Mouse (Mus musculus) heart, postnatal 14 days (tissue): ENCODE data around the gene Tmem189. TPM values are rescaled to one million over a fixed set of nuclear protein-coding genes. Genes with fewer than 3 reads are reported as not detected.
"Not testable (repeated sequence)": the region's sequence is repeated elsewhere in the genome, so short reads cannot be mapped to it uniquely, and the experiment has no call there.

Experiments
- DNase-seq, 2 experiments: peaks; one replicate each; pipeline ENCODE4 v3.0.0; 2021 to 2022
- intact Hi-C: fragments of 180-260 bp; cut with DNase I; formaldehyde crosslinking; loops from one replicate; pipeline ENCODE4 v1.15.1; 2025
- total RNA-seq, 2 experiments: library from RNA; stranded (reverse); gene quantifications; 2 replicates each; pipeline ENCODE4 v1.2.3; 2021

Gene Tmem189
- total RNA-seq, 2 experiments from 2014 or later = 35.0 to 35.2 TPM

- DNase-seq = no peak
- intact Hi-C loops = no loop called here
Observed at GRCm38 (mm10) chr2:167631181-167631590, 58.4 kb downstream of the Tmem189 start.

DNA sequence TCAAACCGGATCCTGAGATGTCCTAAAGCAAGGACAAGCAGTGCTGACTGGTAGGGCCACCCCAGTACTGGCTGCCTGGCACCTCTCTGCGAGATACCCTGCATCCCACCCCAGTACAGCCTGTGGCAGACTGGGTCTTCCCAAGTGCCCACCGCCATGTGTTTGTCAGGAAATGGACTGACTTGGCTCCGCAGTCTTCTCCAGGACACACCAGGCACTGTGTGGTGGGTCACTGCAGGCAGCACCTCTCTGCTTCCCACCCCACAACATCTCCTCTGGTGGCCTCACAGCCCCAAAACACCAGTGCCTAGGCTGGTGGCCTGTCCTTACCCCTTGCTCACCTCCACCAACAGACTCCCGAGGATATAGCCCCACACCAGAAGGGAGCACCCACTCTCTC, 59.2 kb downstream of the Tmem189 start:
- intact Hi-C loops = no loop called here
- DNase-seq = no peak

DNA sequence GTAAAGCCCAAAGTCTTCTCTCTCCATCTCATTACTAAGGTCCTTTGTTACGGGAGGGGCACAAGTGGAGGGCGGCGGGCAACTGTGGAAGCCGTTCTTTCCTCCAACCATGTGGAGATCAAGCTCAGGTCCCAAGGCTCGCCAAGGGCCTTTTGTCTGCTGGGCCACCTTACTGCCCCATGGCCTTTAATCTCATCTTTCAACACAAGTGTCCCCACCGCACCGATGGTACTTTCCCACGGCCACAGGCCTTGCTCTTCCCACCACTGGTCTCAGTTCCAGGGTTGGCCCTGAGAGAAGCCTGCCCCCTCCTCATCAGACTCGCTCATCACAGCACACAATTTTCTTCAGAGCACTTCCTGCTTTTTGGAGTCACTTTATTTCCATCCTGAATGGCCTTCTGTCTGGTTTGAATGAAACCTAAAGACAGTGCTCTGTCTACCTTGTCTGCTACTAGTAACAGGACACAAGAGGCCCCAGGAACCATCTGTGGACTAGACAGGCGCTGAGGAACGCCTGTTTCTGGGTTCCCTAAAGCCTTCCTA, 59.9 kb downstream of the Tmem189 start:
- intact Hi-C loops = no loop called here
- no peak for DNase-seq

DNA sequence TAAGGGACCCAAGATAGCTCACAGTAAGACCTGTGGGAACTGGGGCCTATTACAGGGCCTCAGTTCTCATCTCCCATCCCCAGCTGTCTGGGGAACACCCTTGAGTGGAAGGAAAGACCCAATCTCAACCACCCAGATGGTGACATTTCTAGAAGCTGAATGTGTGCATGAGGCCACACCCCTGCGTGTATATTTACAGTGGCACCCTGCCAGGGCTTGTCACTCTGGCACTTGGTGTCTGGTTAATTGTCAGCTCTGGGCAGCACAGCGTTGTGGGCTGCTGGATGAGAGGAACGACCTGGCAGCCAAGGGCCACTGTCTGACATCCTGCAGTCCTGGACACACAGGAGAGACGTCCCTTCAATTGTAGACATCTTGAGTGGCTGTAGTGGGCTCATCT, 60.8 kb downstream of the Tmem189 start:
- DNase-seq = peak; percentile 35 to 44
- intact Hi-C loops = no loop called here

GRCm38 (mm10) chr2:167627019-167627418, 62.6 kb downstream of the Tmem189 start:
- intact Hi-C loops = no loop called here

DNA sequence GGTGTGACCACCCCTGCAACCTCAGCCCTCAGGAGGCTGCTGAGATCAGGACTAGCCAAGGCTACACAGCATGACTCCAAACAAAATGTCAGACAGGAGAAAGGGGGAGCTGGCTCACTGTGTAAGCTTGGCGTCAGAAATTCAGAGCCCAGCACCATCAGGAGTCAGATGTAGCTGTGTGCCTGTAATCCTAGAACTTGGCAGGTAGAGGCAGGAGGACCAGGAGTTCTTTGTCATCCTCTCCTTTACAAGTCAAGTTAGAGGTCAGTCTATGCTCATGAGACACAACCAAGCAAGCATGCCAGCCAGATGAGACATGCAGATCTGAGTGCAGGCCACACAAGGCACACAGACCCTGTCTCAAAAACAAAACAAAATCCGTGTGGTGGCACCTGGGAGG, 64.0 kb downstream of the Tmem189 start:
- DNase-seq = no peak
- intact Hi-C loops = no loop called here

More at GRCm38 (mm10) chr2:167627019-167627418, 62.6 kb downstream of the Tmem189 start:
- DNase-seq = no peak

- intact Hi-C loops = no loop called here
- no peak for DNase-seq
Observed at GRCm38 (mm10) chr2:167624368-167625075, 65.1 kb downstream of the Tmem189 start.

- no peak for DNase-seq
- intact Hi-C loops = no loop called here
Observed at GRCm38 (mm10) chr2:167622965-167623364, 66.7 kb downstream of the Tmem189 start.

DNA sequence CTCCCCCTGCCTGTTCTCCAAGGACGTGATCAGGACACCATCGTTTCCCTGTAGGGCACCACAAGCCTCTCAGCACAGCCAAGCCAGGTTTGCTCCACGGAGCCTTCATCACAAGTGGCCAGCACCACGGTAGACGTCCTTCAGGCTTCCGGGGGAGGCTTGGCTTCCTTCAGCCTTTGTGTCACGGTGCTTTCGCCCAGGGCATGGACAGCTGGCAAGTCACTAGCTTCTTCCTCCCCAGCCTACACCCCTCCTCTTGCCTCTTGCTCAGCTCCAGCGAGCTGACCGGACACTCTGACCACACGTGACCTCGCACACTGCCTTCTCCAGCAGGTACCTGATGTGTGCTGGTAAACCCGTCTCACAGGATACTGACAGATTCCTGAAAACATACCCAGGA, 67.3 kb downstream of the Tmem189 start:
- no peak for DNase-seq
- intact Hi-C loops = no loop called here

DNA sequence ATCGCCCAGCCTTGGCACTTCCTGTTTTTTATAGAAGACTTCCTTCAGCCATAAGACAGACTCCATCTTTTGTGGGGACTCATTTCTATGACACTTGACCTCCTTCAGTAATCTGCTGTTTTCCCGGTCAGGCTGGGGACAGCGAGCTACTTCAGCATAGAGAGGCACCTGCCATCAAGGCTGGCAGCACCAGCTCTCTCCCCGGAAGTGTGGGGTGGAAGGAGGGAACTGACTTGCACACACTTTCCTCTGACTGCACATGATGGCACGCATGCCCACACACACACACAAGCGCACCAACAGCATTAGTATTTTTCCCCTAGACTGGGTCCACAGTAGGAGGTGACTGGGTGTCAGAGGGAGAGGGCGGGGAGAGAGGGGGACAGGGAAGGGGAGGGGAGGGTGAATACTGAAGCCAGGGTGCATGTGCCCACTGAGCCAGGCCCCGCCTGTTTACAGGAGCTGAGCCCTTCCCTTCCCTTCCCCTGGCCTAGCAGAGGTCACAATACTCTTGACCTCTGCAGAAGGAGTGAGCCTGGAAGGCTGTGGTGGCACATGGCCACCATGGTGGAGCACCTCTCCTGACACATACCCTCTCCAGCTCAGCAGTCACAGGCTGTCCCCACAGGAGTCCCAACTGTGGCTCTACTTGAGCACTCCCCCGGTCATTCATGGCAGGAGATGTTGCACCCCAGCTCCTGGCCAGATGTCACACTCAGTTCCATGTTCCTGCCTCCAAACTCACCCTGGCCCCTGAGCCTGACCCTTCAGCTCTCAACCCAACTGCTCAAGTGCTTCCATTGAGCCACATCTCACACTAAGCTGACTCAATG, 68.2 kb downstream of the Tmem189 start:
- no peak for DNase-seq
- intact Hi-C loops = no loop called here

DNA sequence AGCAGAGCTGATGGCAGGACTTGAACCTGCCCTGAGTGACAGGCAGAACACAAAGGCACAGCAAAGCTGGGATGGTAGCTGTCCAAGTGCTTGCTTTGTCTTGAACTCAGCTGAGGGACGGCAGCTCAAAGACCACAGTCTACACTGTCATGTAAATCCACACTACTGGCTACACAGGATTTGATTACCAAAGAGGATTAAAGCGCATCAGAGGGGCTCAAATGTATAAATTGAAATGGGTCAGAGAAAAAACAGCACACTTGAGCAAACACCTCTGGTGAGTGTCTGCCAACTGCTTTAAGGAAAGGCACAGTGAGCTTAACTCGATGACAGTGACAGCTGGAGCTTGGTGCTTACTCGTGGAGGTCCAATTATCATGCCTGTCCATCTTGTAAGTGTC, 72.2 kb downstream of the Tmem189 start:
- intact Hi-C loops = no loop called here
- DNase-seq = no peak

DNA sequence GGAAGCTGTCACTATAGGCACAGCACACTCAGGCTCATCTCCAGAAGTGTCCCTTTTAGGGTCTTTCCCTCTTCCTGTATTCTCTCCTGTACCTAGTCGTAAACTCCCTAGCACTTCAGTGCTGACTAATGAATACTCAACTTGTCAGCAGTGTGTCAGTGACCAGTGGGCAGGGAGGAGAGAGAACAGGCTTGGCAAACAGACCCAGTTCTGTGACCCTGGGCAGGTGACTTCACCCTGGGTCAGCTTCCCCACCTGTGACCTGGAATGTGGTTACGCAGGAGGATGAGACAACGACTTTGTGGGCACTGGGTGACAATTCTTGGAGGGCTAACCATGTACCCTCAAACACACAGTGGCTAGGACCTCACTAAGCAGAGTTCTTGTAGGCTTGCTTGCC, 72.6 kb downstream of the Tmem189 start:
- intact Hi-C loops = no loop called here
- DNase-seq = no peak

- intact Hi-C loops, DNase-seq: not testable (repeated sequence)
Observed at GRCm38 (mm10) chr2:167613335-167613734, 76.3 kb downstream of the Tmem189 start.

DNA sequence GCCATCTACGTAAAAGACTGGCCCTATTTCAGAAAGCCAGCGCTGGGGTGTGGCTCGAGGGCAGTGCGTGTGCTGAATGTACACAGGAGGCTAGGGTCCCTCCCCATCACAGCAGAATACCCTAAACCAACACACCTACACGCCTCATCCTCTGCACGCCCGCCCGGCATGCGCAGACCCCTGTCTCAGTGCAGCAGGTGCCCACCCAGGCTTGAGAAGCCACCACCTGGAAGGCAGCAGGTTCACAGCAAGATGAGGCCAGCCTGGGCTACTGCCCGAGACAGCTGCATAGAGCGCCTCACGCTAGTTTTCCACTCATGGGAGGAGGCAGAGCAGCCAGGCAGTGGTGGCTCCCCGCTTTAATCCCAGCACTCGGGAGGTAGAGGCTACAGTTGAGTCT, 77.5 kb downstream of the Tmem189 start:
- intact Hi-C loops = no loop called here
- no peak for DNase-seq

DNA sequence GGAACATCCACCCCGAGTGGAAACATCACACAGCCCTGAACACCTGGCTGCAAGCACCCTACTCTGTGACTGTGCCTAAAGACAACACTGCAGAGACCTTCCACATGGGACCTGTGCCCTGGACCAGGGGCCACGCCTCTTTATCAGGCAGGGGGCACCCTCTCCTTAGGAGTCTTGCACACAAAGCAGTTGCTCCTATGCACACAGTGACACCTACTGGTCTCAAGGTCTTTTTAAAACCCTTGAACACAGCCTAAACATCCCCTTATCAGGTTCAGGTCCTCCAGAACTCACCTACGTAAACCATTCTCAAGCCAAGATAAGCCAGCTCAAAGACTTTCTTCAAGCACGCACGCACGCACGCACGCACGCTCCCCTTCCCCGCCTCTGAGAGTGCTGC, 78.3 kb downstream of the Tmem189 start:
- no peak for DNase-seq
- intact Hi-C loops = no loop called here

- no peak for DNase-seq
- intact Hi-C loops = no loop called here
Observed at GRCm38 (mm10) chr2:167606745-167607123, 82.9 kb downstream of the Tmem189 start.

DNA sequence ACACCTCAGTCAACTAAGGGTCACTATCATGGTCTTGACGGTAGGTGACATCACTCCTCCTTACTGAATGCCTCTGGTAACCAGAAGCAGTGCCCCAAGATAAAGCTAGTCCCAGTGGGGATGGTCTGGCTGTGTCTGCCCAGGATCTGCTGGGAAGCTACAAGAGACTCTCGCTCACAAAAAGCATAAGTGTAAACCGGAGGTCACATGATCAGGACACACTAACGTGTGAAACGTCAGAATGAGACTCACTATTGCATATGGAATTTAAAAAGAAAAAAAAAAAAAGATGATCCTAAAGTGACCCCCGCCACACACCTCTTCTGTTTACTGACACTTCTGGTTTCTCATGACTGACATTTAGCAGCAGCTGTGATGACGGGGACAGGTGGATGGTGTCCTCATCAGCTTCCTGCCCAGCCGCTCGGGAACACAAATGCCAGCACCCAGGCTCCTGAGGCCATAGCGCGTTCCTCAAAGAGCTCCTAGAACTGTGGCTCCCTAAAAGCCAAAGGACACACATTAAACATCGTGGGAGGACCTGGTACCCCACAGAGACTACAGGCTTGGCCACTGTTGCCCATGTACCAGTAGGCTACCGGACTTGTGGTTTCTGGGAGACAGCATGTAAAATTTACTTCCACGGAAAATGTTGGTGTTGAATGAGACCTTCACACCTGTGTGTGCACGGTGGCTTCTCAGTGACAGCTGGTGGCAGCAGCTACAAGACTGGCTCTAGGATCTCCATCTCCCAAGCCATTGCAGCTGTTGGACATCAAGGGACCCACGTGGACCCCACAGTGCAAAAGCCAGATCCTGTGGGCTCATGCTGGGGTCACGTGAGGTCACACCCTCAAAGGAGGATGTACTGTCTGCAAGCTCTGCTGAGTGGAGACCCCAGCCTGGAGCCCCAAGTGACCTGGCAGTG, 83.5 kb downstream of the Tmem189 start:
- DNase-seq = no peak
- intact Hi-C loops = loop anchor here (1.0 kb wide), 2 partner anchors 69 to 74 kb away; no protein-coding TSS in a partner anchor

DNA sequence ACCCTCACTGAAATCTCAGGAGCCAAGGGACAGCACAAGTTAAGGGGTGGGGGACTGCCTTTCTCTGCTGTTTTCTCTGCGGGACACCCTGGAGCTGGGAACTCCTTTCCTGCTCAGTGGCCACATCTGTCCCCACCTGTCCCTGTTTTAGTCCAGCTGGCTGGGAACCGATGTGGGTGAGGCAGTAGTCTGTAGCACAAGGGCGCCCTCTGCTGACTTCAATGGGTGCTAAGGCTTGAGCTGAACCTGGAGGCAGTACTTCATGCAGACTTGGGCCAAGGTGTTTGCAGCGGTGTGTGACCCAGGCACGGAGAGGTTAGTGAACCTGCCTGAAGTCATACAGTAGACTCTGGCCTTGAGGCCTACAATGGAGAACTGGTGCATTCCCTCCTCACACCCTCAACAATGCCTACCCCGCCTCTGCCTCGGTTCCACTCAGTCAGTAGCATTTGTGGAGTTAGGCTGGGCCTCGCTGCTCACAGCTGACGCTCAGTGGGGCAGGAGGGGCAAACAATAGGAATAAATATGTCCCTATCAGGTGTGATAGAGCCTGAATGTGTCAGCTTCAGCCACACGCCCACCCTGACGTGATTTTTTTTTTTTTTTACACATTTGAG, 84.3 kb downstream of the Tmem189 start:
- intact Hi-C loops = loop anchor here (1.0 kb wide), 2 partner anchors 68 to 73 kb away; no protein-coding TSS in a partner anchor
- peak; percentile 92 to 96 for DNase-seq

GRCm38 (mm10) chr2:167602978-167603377, 86.6 kb downstream of the Tmem189 start:
- peak; percentile 58 to 64 for DNase-seq
- intact Hi-C loops = no loop called here

GRCm38 (mm10) chr2:167602364-167602763, 87.3 kb downstream of the Tmem189 start:
- DNase-seq = no peak
- intact Hi-C loops = no loop called here
